Mouse (Mus musculus): ENCODE measurements at regions not wholly inside any gene's neighbourhood (a gene's known extent, or its start where the extent isn't known, plus 50 kb on each side); places are given as distances from the start of the nearest gene placed in this dataset.

DNA sequence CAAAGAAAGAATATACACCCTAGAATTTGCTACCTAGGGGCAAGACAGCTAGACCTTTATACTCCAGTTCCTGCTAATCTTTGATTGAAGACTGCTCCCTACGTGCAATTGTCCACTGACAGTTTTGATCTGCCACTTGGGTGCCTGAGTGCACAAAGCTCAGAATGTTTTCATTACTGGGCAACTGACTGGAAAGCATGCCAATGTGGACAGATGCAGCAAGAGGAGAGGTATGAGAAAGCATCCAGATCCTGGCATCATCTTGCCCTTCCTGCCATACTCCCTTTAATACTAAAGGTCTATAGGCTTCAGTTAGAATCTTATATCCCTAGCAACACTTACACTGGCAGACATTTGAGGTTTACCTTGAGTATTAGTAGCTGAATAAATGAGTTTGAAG is 148.9 kb upstream of the Lrrn1 start:
- Histone ChIP-seq H3K27me3 (ENCODE audit: control insufficient read depth in 1 of 2, insufficient read depth in 2 of 2, low read length in 2 of 2) (no peaks in the 10 kb centered on the region), H3K79me2 (ENCODE audit: control insufficient read depth, insufficient read depth, low read length, poor library complexity) (no peaks in the 10 kb centered on the region), H3K27ac (ENCODE audit: control insufficient read depth, low read depth, low read length) (no peak overlapping the region), H3K9me3 (replicated peaks; ENCODE audit: insufficient read depth, low read length) (no peaks in the 10 kb centered on the region), H3K9ac (ENCODE audit: control insufficient read depth, low read depth, low read length, poor library complexity, severe bottlenecking) (no peak overlapping the region), H3K4me3 (ENCODE audit: control insufficient read depth in 1 of 2, insufficient read depth in 1 of 2, low read depth in 2 of 2, low read length in 2 of 2) (no peak overlapping the region), H3K36me3 (ENCODE audit: control insufficient read depth in 1 of 2, insufficient read depth in 2 of 2, low read length in 2 of 2) (no peaks in the 10 kb centered on the region), H3K4me1 (ENCODE audit: control insufficient read depth in 1 of 2, insufficient read depth in 2 of 2, low read length in 2 of 2) (no peaks in the 10 kb centered on the region)
- TF ChIP-seq MEF2A (IDR thresholded peaks at IDR 0.05; ENCODE audit: extremely low read depth, insufficient replicate concordance, low read depth, low read length, poor library complexity, severe bottlenecking): no peak
- TF ChIP-seq MYC (IDR thresholded peaks at IDR 0.05; ENCODE audit: low read depth, low read length): no peak
- no peak for TF ChIP-seq UBTF (IDR thresholded peaks at IDR 0.05; ENCODE audit: borderline replicate concordance, insufficient read depth, low read depth, low read length)
- no peak for TF ChIP-seq RCOR1 (IDR thresholded peaks at IDR 0.05; ENCODE audit: low read depth, low read length)
- TF ChIP-seq EP300 (IDR thresholded peaks at IDR 0.05; ENCODE audit: low read depth in 1 of 2, low read length in 2 of 2): no peak
- no peak for TF ChIP-seq CHD2 (IDR thresholded peaks at IDR 0.05; ENCODE audit: low read length)
- TF ChIP-seq HCFC1 (IDR thresholded peaks at IDR 0.05; ENCODE audit: low read depth, low read length): no peak
- no peak for TF ChIP-seq CTCF (IDR thresholded peaks at IDR 0.05 in 2 of 3, conservative IDR thresholded peaks at IDR 0.05 in 1 of 3; ENCODE audit: control insufficient read depth in 1 of 3, insufficient read depth in 1 of 3, low read depth in 2 of 3, low read length in 3 of 3, poor library complexity in 1 of 3, severe bottlenecking in 1 of 3)
- no peak for DNase-seq (ENCODE audit: low read depth, low spot score)

DNA sequence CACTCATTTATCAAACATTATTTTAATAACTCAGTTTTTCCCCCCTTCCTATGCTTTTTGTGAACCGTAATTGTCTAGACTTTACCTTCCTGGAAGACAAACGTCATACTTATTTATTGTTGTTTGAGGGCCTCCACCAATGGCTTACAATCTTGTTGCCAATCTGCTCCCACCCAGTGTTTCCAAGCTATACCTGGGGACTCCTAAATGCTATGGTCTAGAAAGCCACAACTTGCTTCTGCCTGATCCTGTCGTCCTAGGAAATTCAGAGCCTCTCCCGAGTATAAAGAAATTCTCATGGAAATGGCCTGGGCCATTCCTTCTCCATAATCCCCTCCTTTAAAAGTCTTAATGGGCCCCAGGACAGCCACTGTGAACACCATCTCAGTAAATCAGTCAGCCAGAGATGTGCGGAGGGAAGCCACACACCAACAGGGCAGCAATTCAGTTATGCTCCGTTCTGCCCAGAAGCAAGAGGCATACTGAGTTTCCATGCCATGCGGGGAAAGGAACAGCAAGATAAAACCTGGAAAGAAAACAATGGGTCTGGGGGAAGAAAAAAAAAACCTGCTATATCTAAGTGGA is 143.4 kb upstream of the Lrrn1 start:
- Histone ChIP-seq H3K27me3 (ENCODE audit: control insufficient read depth in 1 of 2, insufficient read depth in 2 of 2, low read length in 2 of 2) (no peaks in the 10 kb centered on the region), H3K79me2 (ENCODE audit: control insufficient read depth, insufficient read depth, low read length, poor library complexity) (no peaks in the 10 kb centered on the region), H3K36me3 (ENCODE audit: control insufficient read depth in 1 of 2, insufficient read depth in 2 of 2, low read length in 2 of 2) (no peaks in the 10 kb centered on the region), H3K4me3 (ENCODE audit: control insufficient read depth in 1 of 2, insufficient read depth in 1 of 2, low read depth in 2 of 2, low read length in 2 of 2) (no peak overlapping the region), H3K4me1 (ENCODE audit: control insufficient read depth in 1 of 2, insufficient read depth in 2 of 2, low read length in 2 of 2) (no peaks in the 10 kb centered on the region), H3K27ac (ENCODE audit: control insufficient read depth, low read depth, low read length) (no peak overlapping the region), H3K9me3 (replicated peaks; ENCODE audit: insufficient read depth, low read length) (no peaks in the 10 kb centered on the region), H3K9ac (ENCODE audit: control insufficient read depth, low read depth, low read length, poor library complexity, severe bottlenecking) (no peak overlapping the region)
- no peak for DNase-seq (ENCODE audit: low read depth, low spot score)
- no peak for TF ChIP-seq POLR2A (IDR thresholded peaks at IDR 0.05; ENCODE audit: control insufficient read depth in 1 of 2, insufficient read depth in 1 of 2, low read depth in 1 of 2, low read length in 2 of 2, poor library complexity in 1 of 2)
- TF ChIP-seq GABPA (IDR thresholded peaks at IDR 0.05; ENCODE audit: low read depth, low read length): no peak
- no peak for TF ChIP-seq MAZ (IDR thresholded peaks at IDR 0.05; ENCODE audit: low read depth, low read length)
- TF ChIP-seq NELFE (IDR thresholded peaks at IDR 0.05; ENCODE audit: low read depth, low read length): no peak
- TF ChIP-seq RCOR1 (IDR thresholded peaks at IDR 0.05; ENCODE audit: low read depth, low read length): no peak
- no peak for TF ChIP-seq CTCF (IDR thresholded peaks at IDR 0.05 in 2 of 3, conservative IDR thresholded peaks at IDR 0.05 in 1 of 3; ENCODE audit: control insufficient read depth in 1 of 3, insufficient read depth in 1 of 3, low read depth in 2 of 3, low read length in 3 of 3, poor library complexity in 1 of 3, severe bottlenecking in 1 of 3)

DNA sequence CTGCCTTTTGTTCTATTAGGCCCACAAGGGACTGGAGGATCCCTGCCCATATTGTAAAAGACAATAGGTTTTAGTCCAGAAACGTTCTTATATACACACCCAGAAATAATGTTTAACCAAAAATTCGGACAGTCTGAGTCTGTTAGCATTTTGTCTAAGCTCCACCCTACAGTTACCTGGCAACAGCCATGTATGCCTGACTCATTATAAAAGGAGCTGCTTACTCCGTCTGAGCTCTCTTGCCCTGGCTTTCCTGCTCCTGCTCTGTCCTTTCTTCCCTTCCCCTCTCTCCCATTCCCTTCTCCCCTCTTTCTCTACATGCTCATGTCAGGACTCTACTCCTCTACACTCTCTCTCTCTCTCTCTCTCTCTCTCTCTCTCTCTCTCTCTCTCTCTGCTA is 139.7 kb upstream of the Lrrn1 start:
- no peak overlapping the region for H3K27ac ChIP-seq (ENCODE audit: control insufficient read depth, low read depth, low read length)
- TF ChIP-seq GABPA (IDR thresholded peaks at IDR 0.05; ENCODE audit: low read depth, low read length) (no peak), MXI1 (IDR thresholded peaks at IDR 0.05; ENCODE audit: low read depth, low read length) (no peak), SIN3A (IDR thresholded peaks at IDR 0.05; ENCODE audit: low read length) (no peak), CHD1 (IDR thresholded peaks at IDR 0.05; ENCODE audit: low read depth, low read length) (no peak), RAD21 (IDR thresholded peaks at IDR 0.05; ENCODE audit: low read depth, low read length) (no peak)
- no peak overlapping the region for H3K9ac ChIP-seq (ENCODE audit: control insufficient read depth, low read depth, low read length, poor library complexity, severe bottlenecking)
- no peaks in the 10 kb centered on the region for H3K36me3 ChIP-seq (ENCODE audit: control insufficient read depth in 1 of 2, insufficient read depth in 2 of 2, low read length in 2 of 2)
- no peak for DNase-seq (ENCODE audit: low read depth, low spot score)
- no peaks in the 10 kb centered on the region for H3K27me3 ChIP-seq (ENCODE audit: control insufficient read depth in 1 of 2, insufficient read depth in 2 of 2, low read length in 2 of 2)
- H3K4me3 ChIP-seq (ENCODE audit: control insufficient read depth in 1 of 2, insufficient read depth in 1 of 2, low read depth in 2 of 2, low read length in 2 of 2): no peak overlapping the region
- H3K79me2 ChIP-seq (ENCODE audit: control insufficient read depth, insufficient read depth, low read length, poor library complexity): no peaks in the 10 kb centered on the region
- no peaks in the 10 kb centered on the region for H3K9me3 ChIP-seq (replicated peaks; ENCODE audit: insufficient read depth, low read length)
- no peaks in the 10 kb centered on the region for H3K4me1 ChIP-seq (ENCODE audit: control insufficient read depth in 1 of 2, insufficient read depth in 2 of 2, low read length in 2 of 2)

All from MEL (cell line).